Mouse (Mus musculus) stomach, embryonic 14.5 days (tissue): ENCODE results near the gene Hspa1l. TPM values are rescaled to one million over a fixed set of nuclear protein-coding genes. Genes with fewer than 3 reads are reported as not detected.
A peak's percentile ranks its signal among the peaks of the same experiment; 100 is the strongest.
"Not testable (repeated sequence)": the region's sequence is repeated elsewhere in the genome, so short reads cannot be mapped to it uniquely, and the experiment has no call there.

Experiments used
- ATAC-seq: fragments of 200-750 bp; cut with Nextera tagmentation; 2 replicates; pipeline ENCODE4 v1.8.0; 2017; ENCODE audit warnings: low read depth, moderate TSS enrichment; ENCODE audit not compliant: insufficient number of reproducible peaks, insufficient read depth, low FRiP score
- H3K27ac ChIP-seq: fragments of 300-500 bp; sonication (generic); 2 replicates; pipeline ENCODE4 v1.5.1; 2014; ENCODE audit warnings: mild to moderate bottlenecking, low read length, moderate library complexity, mixed read lengths
- H3K27me3 ChIP-seq: fragments of 300-500 bp; sonication (generic); 2 replicates; pipeline ENCODE4 v1.6.1; 2014; ENCODE audit warnings: low read length, control low read depth, mixed read lengths; ENCODE audit not compliant: control insufficient read depth, insufficient read depth
- H3K36me3 ChIP-seq: fragments of 300-500 bp; sonication (generic); 2 replicates; pipeline ENCODE4 v1.6.1; 2014; ENCODE audit warnings: mild to moderate bottlenecking, control low read depth, low read length, moderate library complexity, mixed read lengths; ENCODE audit not compliant: control insufficient read depth, insufficient read depth
- H3K4me1 ChIP-seq: fragments of 300-500 bp; sonication (generic); 2 replicates; pipeline ENCODE4 v1.6.1; 2014; ENCODE audit warnings: low read length, control low read depth, mixed read lengths; ENCODE audit not compliant: control insufficient read depth, insufficient read depth
- H3K4me2 ChIP-seq: fragments of 300-500 bp; sonication (generic); replicated peaks from 2 replicates; pipeline ENCODE4 v1.6.1; 2014; ENCODE audit warnings: low read depth, low read length, control low read depth
- H3K4me3 ChIP-seq: fragments of 300-500 bp; sonication (generic); 2 replicates; pipeline ENCODE4 v1.5.1; 2014; ENCODE audit warnings: low read depth, low read length, control low read depth
- H3K9ac ChIP-seq: fragments of 300-500 bp; sonication (generic); replicated peaks from 2 replicates; pipeline ENCODE4 v1.6.1; 2014; ENCODE audit warnings: low read depth, mild to moderate bottlenecking, control low read depth, low read length, moderate library complexity, mixed read lengths
- H3K9me3 ChIP-seq: fragments of 300-500 bp; sonication (generic); 2 replicates; pipeline ENCODE4 v1.6.1; 2016; ENCODE audit warnings: low read depth, low read length, control low read depth; ENCODE audit not compliant: control insufficient read depth
- WGBS: fragments of 180-500 bp; shearing (Covaris S2); extraction: QIAGEN DNeasy Blood & Tissue Kit; methylation state at CpG from one replicate; pipeline ENCODE4 v1.1.7; 2014; 5-methylcytosine and 5-hydroxymethylcytosine counted together
- polyA plus RNA-seq: library from polyadenylated mRNA; unstranded; fragments of >200 nt; fragmentation: Nextera tagmentation; extraction: Ambion mirVana; gene quantifications from 2 replicates; pipeline ENCODE4 v1.2.1, GENCODE M21; 2014

The Hspa1l gene
- polyA plus RNA-seq, 1 experiment from 2014 or later = 0.75 TPM

DNA sequence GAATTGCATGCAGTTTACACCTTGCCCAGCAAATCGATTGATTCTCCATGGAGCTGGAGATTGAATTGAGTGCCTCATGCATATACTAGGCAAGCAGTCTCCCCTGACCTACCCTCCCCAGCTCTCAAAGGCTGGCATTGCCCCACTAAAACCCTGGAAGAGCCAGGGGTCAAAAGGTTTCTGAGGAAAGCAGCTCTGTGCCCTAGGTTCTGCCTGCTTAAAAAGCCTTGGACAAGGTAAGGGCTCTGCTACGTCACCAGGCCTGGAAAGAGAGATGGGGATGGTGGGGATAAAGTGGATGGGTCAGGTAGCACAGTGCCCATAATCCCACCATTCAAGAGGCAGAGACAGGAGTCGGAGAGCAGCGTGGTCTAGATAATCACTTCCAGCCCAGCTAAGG lies 17.7 kb upstream of the Hspa1l start:
- 93% methylated on average over 4 of the region's 4 CpGs for WGBS

GRCm38 (mm10) chr17:34955884-34956283 lies 16.6 kb upstream of the Hspa1l start:
- peaks cover 9% of the 10 kb centered on the region for H3K4me1 ChIP-seq
- H3K4me2 ChIP-seq = no peak overlapping the region
- 74% methylated on average over 3 of the region's 3 CpGs for WGBS
- H3K4me3 ChIP-seq = no peak overlapping the region
- H3K9me3 ChIP-seq = no peaks in the 10 kb centered on the region
- no peak overlapping the region for H3K9ac ChIP-seq
- no peaks in the 10 kb centered on the region for H3K27me3 ChIP-seq
- H3K27ac ChIP-seq = no peak overlapping the region
- no peak for ATAC-seq
- H3K36me3 ChIP-seq = peaks cover 5% of the 10 kb centered on the region

More for the DNA sequence above, 17.7 kb upstream of the Hspa1l start:
- no peak overlapping the region for H3K27ac ChIP-seq
- H3K9me3 ChIP-seq = no peaks in the 10 kb centered on the region
- H3K36me3 ChIP-seq = peaks cover 16% of the 10 kb centered on the region
- no peaks in the 10 kb centered on the region for H3K27me3 ChIP-seq
- ATAC-seq = no peak
- H3K9ac ChIP-seq = no peak overlapping the region
- H3K4me3 ChIP-seq = no peak overlapping the region
- H3K4me1 ChIP-seq = peaks cover 12% of the 10 kb centered on the region
- no peak overlapping the region for H3K4me2 ChIP-seq

- H3K9me3 ChIP-seq = no peaks in the 10 kb centered on the region
- no peaks in the 10 kb centered on the region for H3K27me3 ChIP-seq
- no peak for ATAC-seq
- no peak overlapping the region for H3K4me3 ChIP-seq
- no peak overlapping the region for H3K27ac ChIP-seq
- H3K9ac ChIP-seq = no peak overlapping the region
- H3K36me3 ChIP-seq = peaks cover under 1% of the 10 kb centered on the region; the same call in 1 of the 2 replicates
- H3K4me2 ChIP-seq = no peak overlapping the region
- H3K4me1 ChIP-seq = peaks cover 9% of the 10 kb centered on the region; the same call in 1 of the 2 replicates
- WGBS = 41% methylated on average over 1 of the region's 1 CpGs
These were observed 16.2 kb upstream of the Hspa1l start for GRCm38 (mm10) chr17:34956340-34956739.

- not testable (repeated sequence) for H3K4me3 ChIP-seq, H3K9ac ChIP-seq, H3K27me3 ChIP-seq, H3K9me3 ChIP-seq, H3K4me2 ChIP-seq, H3K27ac ChIP-seq, H3K36me3 ChIP-seq, ATAC-seq
- 12% methylated on average over 29 of the region's 40 CpGs for WGBS
- H3K4me1 ChIP-seq = peaks cover 11% of the 10 kb centered on the region; the same call in 1 of the 2 replicates
These were observed 15.2 kb upstream of the Hspa1l start for GRCm38 (mm10) chr17:34957291-34957690.

GRCm38 (mm10) chr17:34957966-34958365 lies 14.5 kb upstream of the Hspa1l start:
- not testable (repeated sequence) for H3K27ac ChIP-seq, H3K9ac ChIP-seq, H3K36me3 ChIP-seq, H3K9me3 ChIP-seq, H3K4me3 ChIP-seq, ATAC-seq, H3K4me2 ChIP-seq, H3K27me3 ChIP-seq
- 25% methylated on average over 22 of the region's 40 CpGs for WGBS
- H3K4me1 ChIP-seq = peaks cover 11% of the 10 kb centered on the region; the same call in 1 of the 2 replicates

GRCm38 (mm10) chr17:34958734-34959129 lies 13.8 kb upstream of the Hspa1l start:
- Histone ChIP-seq H3K4me2 (peak overlapping the region; percentile 39), H3K4me3 (peak overlapping the region; percentile 15; the same call in 1 of the 2 replicates), H3K4me1 (peaks cover 11% of the 10 kb centered on the region; the same call in 1 of the 2 replicates)
- H3K9me3 ChIP-seq, H3K9ac ChIP-seq, H3K27me3 ChIP-seq, H3K36me3 ChIP-seq, H3K27ac ChIP-seq: not testable (repeated sequence)
- 0% methylated on average over 27 of the region's 47 CpGs for WGBS
- ATAC-seq = peak; percentile 16; the same call in 1 of the 2 replicates

DNA sequence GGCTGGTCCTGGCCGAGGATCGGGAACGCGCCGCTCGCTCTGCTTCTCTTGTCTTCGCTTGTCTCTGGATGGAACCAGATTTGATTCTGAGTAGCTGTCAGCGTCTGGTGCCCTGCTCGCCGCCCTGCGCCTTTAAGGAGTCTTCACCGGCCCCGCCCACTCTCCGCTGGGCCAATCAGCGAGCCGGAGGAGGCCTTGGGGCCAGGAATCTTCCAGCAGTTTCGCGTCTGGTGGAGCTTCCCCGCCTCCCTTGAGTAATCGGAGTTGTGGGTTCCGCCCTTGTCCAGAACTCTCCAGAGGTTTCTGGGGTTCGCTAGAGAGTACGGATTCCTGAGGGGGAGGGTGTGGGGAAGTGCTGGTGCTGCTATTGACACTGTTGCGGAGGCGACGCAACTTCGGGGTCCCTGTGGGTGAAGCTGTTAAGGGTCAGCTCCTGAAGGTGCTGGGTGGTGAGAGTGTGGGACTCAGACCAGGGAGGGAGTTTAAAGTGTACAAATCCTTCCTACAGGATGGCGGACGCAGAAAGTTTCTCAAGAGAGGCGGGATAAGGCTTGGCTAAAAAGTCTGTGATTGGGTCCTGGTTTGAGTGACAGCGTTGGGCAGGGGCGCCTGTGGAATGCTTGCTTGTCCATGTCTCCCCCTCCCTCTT lies 13.2 kb upstream of the Hspa1l start, which contains the start of gene Hspa1b:
Hspa1b (minus strand) TSS at position 109 of the 649 bp plus-strand sequence.
- H3K36me3 ChIP-seq, H3K9me3 ChIP-seq, H3K27me3 ChIP-seq: not testable (repeated sequence)
- Histone ChIP-seq H3K27ac (peak within 1 kb of the TSS; percentile 93), H3K4me3 (peak within 1 kb of the TSS; percentile 29), H3K4me1 (peaks cover 11% of the 10 kb centered on the region; the same call in 1 of the 2 replicates), H3K4me2 (peak within 1 kb of the TSS; percentile 69), H3K9ac (peak within 1 kb of the TSS; percentile 42)
- peak; percentile 94 for ATAC-seq
- 1% methylated on average over 28 of the region's 32 CpGs for WGBS

GRCm38 (mm10) chr17:34959881-34960515 lies 12.5 kb upstream of the Hspa1l start:
- Histone ChIP-seq H3K9me3 (no peaks in the 10 kb centered on the region), H3K27ac (peak overlapping the region; percentile 93), H3K4me3 (peak overlapping the region; percentile 29), H3K4me1 (peaks cover 11% of the 10 kb centered on the region; the same call in 1 of the 2 replicates), H3K36me3 (no peaks in the 10 kb centered on the region), H3K27me3 (no peaks in the 10 kb centered on the region), H3K4me2 (peak overlapping the region; percentile 69), H3K9ac (peak overlapping the region; percentile 42)
- ATAC-seq = no peak
- 11% methylated on average over 12 of the region's 12 CpGs for WGBS
